8 mouse cellular contexts compared by ENCODE assay signal in genomic region chr11:96944844-96945580, GRCm38 (mm10). TPM values are rescaled to one million over a fixed set of nuclear protein-coding genes. Genes with fewer than 3 reads are reported as not detected.
DNase-seq lines count a peak whose midpoint lies in the region; ATAC-seq and TF ChIP-seq lines count a peak whose summit lies in the region.

No protein-coding gene starts in this region.

- H3K4me2 ChIP-seq in kidney, embryonic 15.5 days, result peak overlapping the region; percentile 97
- H3K4me2 ChIP-seq in intestine, embryonic 14.5 days (ENCODE audit: low read length), result peak overlapping the region; percentile 96
- peak overlapping the region; percentile 66 for H3K4me2 ChIP-seq in midbrain, postnatal 0 days (ENCODE audit: low read depth, low read length, poor library complexity, severe bottlenecking)

- no peak overlapping the region for H3K27ac ChIP-seq in kidney, embryonic 15.5 days
- no peak overlapping the region for H3K27ac ChIP-seq in bone marrow, adult 2 months (ENCODE audit: control insufficient read depth, insufficient read depth, low read depth, low read length, poor library complexity)
- H3K27ac ChIP-seq in intestine, embryonic 14.5 days (ENCODE audit: low read depth), result no peak overlapping the region
- H3K27ac ChIP-seq in midbrain, postnatal 0 days (ENCODE audit: low read depth, low read length), result no peak overlapping the region

- 0 out of 2 replicates have a peak, but pooled peaks cover 3% of the 10 kb centered on the region for H3K36me3 ChIP-seq in kidney, embryonic 15.5 days
- peaks cover 7% of the 10 kb centered on the region; the same call in 1 of the 2 replicates for H3K36me3 ChIP-seq in intestine, embryonic 14.5 days (ENCODE audit: control insufficient read depth, insufficient read depth, low read length)
- H3K36me3 ChIP-seq in midbrain, postnatal 0 days (ENCODE audit: insufficient read depth, low read length), result peaks cover 9% of the 10 kb centered on the region; the same call in 1 of the 2 replicates

- no peak for TF ChIP-seq CTCF in bone marrow, adult 2 months (IDR thresholded peaks at IDR 0.05; ENCODE audit: control insufficient read depth, insufficient read depth, low read length)
- TF ChIP-seq CTCF in midbrain, postnatal 0 days (IDR thresholded peaks at IDR 0.05), result no peak
- no peak for TF ChIP-seq CTCF in lung, adult 2 months (IDR thresholded peaks at IDR 0.05; ENCODE audit: insufficient read depth, low read length)

- no peak for ATAC-seq in kidney, embryonic 15.5 days (replicated peaks; ENCODE audit: low FRiP score)
- ATAC-seq in intestine, embryonic 14.5 days (replicated peaks; ENCODE audit: low FRiP score, low TSS enrichment, low read depth), result no peak
- no peak for ATAC-seq in midbrain, postnatal 0 days (ENCODE audit: low FRiP score)

- 78% methylated on average over 14 of the region's 14 CpGs for WGBS in kidney, embryonic 15.5 days
- 17% methylated on average over 14 of the region's 14 CpGs for WGBS in bone marrow, adult 2 months
- 76% methylated on average over 14 of the region's 14 CpGs for WGBS in intestine, embryonic 14.5 days
- WGBS in midbrain, postnatal 0 days, result 84% methylated on average over 14 of the region's 14 CpGs
- 62% methylated on average over 14 of the region's 14 CpGs for WGBS in lung, adult 2 months

- H3K27me3 ChIP-seq in kidney, embryonic 15.5 days, result no peaks in the 10 kb centered on the region
- H3K27me3 ChIP-seq in intestine, embryonic 14.5 days (replicated peaks; ENCODE audit: control insufficient read depth, insufficient read depth, low read length), result no peaks in the 10 kb centered on the region
- no peaks in the 10 kb centered on the region for H3K27me3 ChIP-seq in midbrain, postnatal 0 days (ENCODE audit: insufficient read depth, low read length)

- no peaks in the 10 kb centered on the region for H3K9me3 ChIP-seq in kidney, embryonic 15.5 days (replicated peaks)
- no peaks in the 10 kb centered on the region for H3K9me3 ChIP-seq in intestine, embryonic 14.5 days (ENCODE audit: control insufficient read depth, low read length)
- no peaks in the 10 kb centered on the region for H3K9me3 ChIP-seq in midbrain, postnatal 0 days (ENCODE audit: low read length)

- H3K4me1 ChIP-seq in kidney, embryonic 15.5 days, result peaks cover 18% of the 10 kb centered on the region
- H3K4me1 ChIP-seq in bone marrow, adult 2 months (ENCODE audit: control insufficient read depth, insufficient read depth, low read length), result peaks cover 10% of the 10 kb centered on the region
- peaks cover 4% of the 10 kb centered on the region; the same call in 1 of the 2 replicates for H3K4me1 ChIP-seq in intestine, embryonic 14.5 days (replicated peaks; ENCODE audit: control insufficient read depth, insufficient read depth, low read length)
- H3K4me1 ChIP-seq in midbrain, postnatal 0 days (ENCODE audit: insufficient read depth, low read length), result no peaks in the 10 kb centered on the region
- H3K4me1 ChIP-seq in lung, adult 2 months (ENCODE audit: control insufficient read depth, insufficient read depth, low read length), result peaks cover 6% of the 10 kb centered on the region

- TF ChIP-seq POLR2A in bone marrow, adult 2 months (IDR thresholded peaks at IDR 0.05; ENCODE audit: borderline replicate concordance, control insufficient read depth, low read depth, low read length), result no peak
- no peak for TF ChIP-seq POLR2A in lung, adult 2 months (IDR thresholded peaks at IDR 0.05; ENCODE audit: borderline replicate concordance, extremely low read depth, low read depth, low read length)

- peak overlapping the region; percentile 66 for H3K4me3 ChIP-seq in kidney, embryonic 15.5 days (replicated peaks)
- peak overlapping the region; percentile 1 for H3K4me3 ChIP-seq in bone marrow, adult 2 months (replicated peaks; ENCODE audit: control insufficient read depth, low read depth, low read length)
- H3K4me3 ChIP-seq in intestine, embryonic 14.5 days (ENCODE audit: low read depth, low read length), result peak overlapping the region; percentile 64
- H3K4me3 ChIP-seq in midbrain, postnatal 0 days (ENCODE audit: low read depth, low read length), result peak overlapping the region; percentile 47; the same call in 1 of the 2 replicates
- H3K4me3 ChIP-seq in lung, adult 2 months (replicated peaks; ENCODE audit: extremely low read depth, low read depth, low read length), result no peak overlapping the region

- H3K9ac ChIP-seq in kidney, embryonic 15.5 days, result peak overlapping the region; percentile 51; the same call in 1 of the 2 replicates
- H3K9ac ChIP-seq in intestine, embryonic 14.5 days (ENCODE audit: low read length), result 0 out of 2 replicates have a peak overlapping the region, but pooled peaks have one; percentile 53
- H3K9ac ChIP-seq in midbrain, postnatal 0 days (replicated peaks; ENCODE audit: low read length, poor library complexity, severe bottlenecking), result peak overlapping the region; percentile 37; the same call in 1 of the 2 replicates

- no peak for DNase-seq in kidney, postnatal 36 days
- no peak for DNase-seq in intestine, embryonic 14.5 days (ENCODE audit: low spot score)
- DNase-seq in midbrain, postnatal 0 days (ENCODE audit: low spot score), result no peak
- DNase-seq in lung, adult 2 months, result no peak
- no peak for DNase-seq in left cerebral cortex, adult 11 months (ENCODE audit: low spot score)
- DNase-seq in left cerebral cortex, adult 18-20 months (ENCODE audit: low spot score in 2 of 2), result no peak

RNA-seq across cellular contexts. Expression of gene Pnpo, which starts 1.2 kb away (rescaled TPM):
- 34.3 and 42.6 TPM in 2 replicates for polyA plus RNA-seq in kidney, embryonic 15.5 days (2015; fragmentation: Nextera tagmentation; extraction: Ambion mirVana)
- 65.6 and 132 TPM in 2 replicates for polyA plus RNA-seq in bone marrow, adult 2 months (2011; ENCODE audit: insufficient read depth, insufficient read length, low replicate concordance, missing spikeins)
- 40.9 and 44.1 TPM in 2 replicates for polyA plus RNA-seq in intestine, embryonic 14.5 days (2014; fragmentation: Nextera tagmentation; extraction: Ambion mirVana)
- 26.9 and 28.6 TPM in 2 replicates for total RNA-seq in midbrain, postnatal 0 days (2014; rRNA removed)
- 36.8 and 37.4 TPM in 2 replicates for polyA plus RNA-seq in midbrain, postnatal 0 days (2015; fragmentation: Nextera tagmentation; extraction: Ambion mirVana)
- polyA plus RNA-seq in lung, adult 2 months (2012; rRNA removed), result 20.7 and 24.0 TPM in 2 replicates
- total RNA-seq in left cerebral cortex, adult 18-20 months (2021), result 10 to 100 TPM; 41.9 TPM

RNA-seq across cellular contexts. Expression of gene Prr15l, which starts 17.1 kb away (rescaled TPM):
- 37.6 and 38.7 TPM in 2 replicates for polyA plus RNA-seq in kidney, embryonic 15.5 days (2015; fragmentation: Nextera tagmentation; extraction: Ambion mirVana)
- polyA plus RNA-seq in bone marrow, adult 2 months (2011; ENCODE audit: insufficient read depth, insufficient read length, low replicate concordance, missing spikeins), result not detected in 2 replicates
- polyA plus RNA-seq in intestine, embryonic 14.5 days (2014; fragmentation: Nextera tagmentation; extraction: Ambion mirVana), result 56.8 and 62.5 TPM in 2 replicates
- total RNA-seq in midbrain, postnatal 0 days (2014; rRNA removed), result 0.27 TPM in 1 of 2 replicates, not detected in the other
- 0.51 and 0.56 TPM in 2 replicates for polyA plus RNA-seq in midbrain, postnatal 0 days (2015; fragmentation: Nextera tagmentation; extraction: Ambion mirVana)
- polyA plus RNA-seq in lung, adult 2 months (2012; rRNA removed), result 56.2 and 69.8 TPM in 2 replicates
- not detected for total RNA-seq in left cerebral cortex, adult 18-20 months (2021)

RNA-seq across cellular contexts. Expression of gene Cdk5rap3, which starts 28.7 kb away (rescaled TPM):
- polyA plus RNA-seq in kidney, embryonic 15.5 days (2015; fragmentation: Nextera tagmentation; extraction: Ambion mirVana), result 78.9 and 79.5 TPM in 2 replicates
- polyA plus RNA-seq in bone marrow, adult 2 months (2011; ENCODE audit: insufficient read depth, insufficient read length, low replicate concordance, missing spikeins), result 16.4 and 39.4 TPM in 2 replicates
- polyA plus RNA-seq in intestine, embryonic 14.5 days (2014; fragmentation: Nextera tagmentation; extraction: Ambion mirVana), result 64.2 and 70.1 TPM in 2 replicates
- total RNA-seq in midbrain, postnatal 0 days (2014; rRNA removed), result 43.6 and 48.3 TPM in 2 replicates
- polyA plus RNA-seq in midbrain, postnatal 0 days (2015; fragmentation: Nextera tagmentation; extraction: Ambion mirVana), result 83.9 and 85.1 TPM in 2 replicates
- polyA plus RNA-seq in lung, adult 2 months (2012; rRNA removed), result 25.4 and 30.1 TPM in 2 replicates
- 10 to 100 TPM; 27.5 to 31.8 TPM for total RNA-seq in left cerebral cortex, adult 18-20 months (2021)

RNA-seq across cellular contexts. Expression of gene Sp2, which starts 37.7 kb away (rescaled TPM):
- polyA plus RNA-seq in kidney, embryonic 15.5 days (2015; fragmentation: Nextera tagmentation; extraction: Ambion mirVana), result 19.9 and 22.7 TPM in 2 replicates
- polyA plus RNA-seq in bone marrow, adult 2 months (2011; ENCODE audit: insufficient read depth, insufficient read length, low replicate concordance, missing spikeins), result 14.6 and 16.9 TPM in 2 replicates
- 18.6 and 18.7 TPM in 2 replicates for polyA plus RNA-seq in intestine, embryonic 14.5 days (2014; fragmentation: Nextera tagmentation; extraction: Ambion mirVana)
- 5.2 and 5.9 TPM in 2 replicates for total RNA-seq in midbrain, postnatal 0 days (2014; rRNA removed)
- 13.4 and 13.7 TPM in 2 replicates for polyA plus RNA-seq in midbrain, postnatal 0 days (2015; fragmentation: Nextera tagmentation; extraction: Ambion mirVana)
- polyA plus RNA-seq in lung, adult 2 months (2012; rRNA removed), result 23.1 and 26.3 TPM in 2 replicates
- 10 to 100 TPM; 11.4 to 11.9 TPM for total RNA-seq in left cerebral cortex, adult 18-20 months (2021)

Comparison
In these comparisons a context has a peak if more than half of its experiments do, and no peak if none do; other contexts are left out.
1. RNA of gene Prr15l, which starts 17.1 kb away (polyA plus RNA-seq): 56.8 to 62.5 TPM in intestine, embryonic 14.5 days, 56.2 to 69.8 TPM in lung, adult 2 months and 37.6 to 38.7 TPM in kidney, embryonic 15.5 days; 0.51 to 0.56 TPM in midbrain, postnatal 0 days and not detected in bone marrow, adult 2 months; every median in the first group is over 10 times any median in the second.
2. Peak in every context shown above with its lines, with median percentiles within 50 percentile points of each other: H3K4me2 ChIP-seq and H3K9ac ChIP-seq.